Mouse (Mus musculus) limb, embryonic 12.5 days (tissue): ENCODE data around the gene Paxx. TPM values are rescaled to one million over a fixed set of nuclear protein-coding genes. Genes with fewer than 3 reads are reported as not detected.
A peak's percentile ranks its signal among the peaks of the same experiment; 100 is the strongest.

Source experiments
- ATAC-seq: fragments of 200-750 bp; cut with Nextera tagmentation; 2 replicates; pipeline ENCODE4 v1.8.0; 2017; ENCODE audit warnings: low read depth, moderate TSS enrichment; ENCODE audit not compliant: insufficient number of reproducible peaks, insufficient read depth, low FRiP score, low TSS enrichment
- H3K27ac ChIP-seq: fragments of 300-500 bp; sonication (generic); 2 replicates; pipeline ENCODE4 v1.5.1; 2016; ENCODE audit warnings: mild to moderate bottlenecking, moderate library complexity
- H3K27me3 ChIP-seq: fragments of 300-500 bp; sonication (generic); 2 replicates; pipeline ENCODE4 v1.6.1; 2016; ENCODE audit warnings: mild to moderate bottlenecking, moderate library complexity
- H3K36me3 ChIP-seq: fragments of 300-500 bp; sonication (generic); 2 replicates; pipeline ENCODE4 v1.6.1; 2016; ENCODE audit warnings: mild to moderate bottlenecking, moderate library complexity
- H3K4me1 ChIP-seq: fragments of 300-500 bp; sonication (generic); replicated peaks from 2 replicates; pipeline ENCODE4 v1.6.1; 2016
- H3K4me2 ChIP-seq: fragments of 300-500 bp; sonication (generic); 2 replicates; pipeline ENCODE4 v1.6.1; 2016; ENCODE audit warnings: mild to moderate bottlenecking, moderate library complexity
- H3K4me3 ChIP-seq: fragments of 300-500 bp; sonication (generic); replicated peaks from 2 replicates; pipeline ENCODE4 v1.5.1; 2016; ENCODE audit warnings: mild to moderate bottlenecking
- H3K9ac ChIP-seq: fragments of 300-500 bp; sonication (generic); replicated peaks from 2 replicates; pipeline ENCODE4 v1.6.1; 2016; ENCODE audit warnings: mild to moderate bottlenecking, moderate library complexity
- H3K9me3 ChIP-seq: fragments of 300-500 bp; sonication (generic); 2 replicates; pipeline ENCODE4 v1.6.1; 2016; ENCODE audit warnings: mild to moderate bottlenecking, moderate library complexity
- WGBS: fragments of 180-500 bp; shearing (Covaris S2); methylation state at CpG from one replicate; pipeline ENCODE4 v1.1.7; 2016; 5-methylcytosine and 5-hydroxymethylcytosine counted together
- polyA plus RNA-seq: library from polyadenylated mRNA; unstranded; fragments of >200 nt; fragmentation: Nextera tagmentation; extraction: Ambion mirVana; gene quantifications from 2 replicates; pipeline ENCODE4 v1.2.1, GENCODE M21; 2016

The Paxx gene
- polyA plus RNA-seq, 1 experiment from 2014 or later: 23.2 TPM

DNA sequence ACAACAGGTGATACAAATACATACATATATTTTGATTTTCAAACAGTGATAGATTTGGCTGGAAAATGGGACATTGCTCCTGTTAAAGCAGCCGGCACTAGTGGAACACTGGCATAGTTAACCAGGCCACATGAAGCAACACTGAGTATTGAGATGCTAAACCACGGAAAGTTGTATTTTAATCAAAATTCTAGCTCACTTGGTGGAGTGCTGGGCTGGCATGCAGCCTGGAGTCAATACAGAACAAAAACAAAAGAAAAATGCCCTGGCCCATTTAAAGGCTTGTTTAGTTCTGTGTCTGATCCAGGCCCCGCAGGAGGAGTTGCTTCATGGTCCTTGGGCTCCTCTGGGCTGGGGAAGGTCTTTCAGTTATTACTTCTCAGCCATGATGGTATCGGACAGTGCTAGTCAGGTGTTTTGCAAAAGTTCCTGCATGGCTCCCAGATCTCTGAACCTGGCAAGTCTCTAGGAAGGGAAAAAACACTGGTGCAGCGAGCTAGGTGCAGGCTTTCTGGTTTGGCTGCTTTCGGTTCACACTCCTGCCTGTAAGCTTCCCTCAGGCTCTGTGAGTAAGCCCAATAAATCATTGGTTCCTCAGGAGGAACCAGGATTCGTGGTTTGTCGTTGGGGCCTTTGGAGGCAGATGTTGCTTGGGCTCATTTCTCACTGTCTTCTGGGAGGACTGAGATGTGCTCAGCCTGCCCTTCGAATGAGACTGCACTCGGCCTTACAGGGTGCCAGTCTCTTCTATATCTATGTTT, 18.8 kb upstream of the Paxx start:
- H3K27me3 ChIP-seq: no peaks in the 10 kb centered on the region
- WGBS: 59% methylated on average over 10 of the region's 10 CpGs
- no peak overlapping the region for H3K27ac ChIP-seq
- no peak for ATAC-seq
- H3K9ac ChIP-seq: no peak overlapping the region
- H3K4me1 ChIP-seq: no peaks in the 10 kb centered on the region
- H3K4me3 ChIP-seq: no peak overlapping the region
- no peaks in the 10 kb centered on the region for H3K9me3 ChIP-seq
- H3K36me3 ChIP-seq: no peaks in the 10 kb centered on the region
- H3K4me2 ChIP-seq: no peak overlapping the region

DNA sequence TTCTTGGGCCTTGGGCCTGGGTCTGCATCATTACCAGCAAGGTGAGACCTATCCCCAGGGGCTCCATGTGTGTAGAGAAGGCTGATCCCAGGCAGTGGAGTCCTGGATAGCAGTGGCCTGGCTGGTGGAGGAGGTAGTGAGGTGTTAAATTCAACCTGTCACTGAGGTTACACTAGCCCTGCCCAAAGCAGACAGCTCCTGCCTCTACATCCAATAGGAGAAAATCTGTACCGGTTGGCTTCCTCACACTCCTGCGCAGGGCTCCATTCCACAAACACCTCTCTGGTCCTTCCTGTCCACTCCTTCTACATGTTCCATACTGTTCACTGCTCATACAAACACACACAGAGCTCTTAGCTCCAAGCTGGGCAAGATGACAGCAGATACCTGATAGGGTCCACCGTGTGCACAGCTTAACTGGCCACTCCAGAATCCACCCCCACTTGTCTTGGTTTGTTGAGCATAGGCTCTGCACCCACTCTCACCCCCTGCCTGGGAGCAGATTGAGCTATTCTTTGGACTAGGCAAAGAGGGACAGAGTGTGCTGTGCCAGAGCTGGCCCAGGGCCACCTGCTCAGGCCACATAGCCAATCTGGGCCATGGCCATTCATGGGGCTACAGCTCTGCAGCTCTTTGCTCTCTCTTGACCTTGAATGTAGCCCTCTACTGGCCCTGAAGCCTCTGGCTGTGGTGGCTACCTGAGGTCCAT, 17.2 kb upstream of the Paxx start:
- Histone ChIP-seq H3K27ac (no peak overlapping the region), H3K27me3 (no peaks in the 10 kb centered on the region), H3K9me3 (no peaks in the 10 kb centered on the region), H3K4me3 (no peak overlapping the region), H3K9ac (no peak overlapping the region), H3K4me1 (no peaks in the 10 kb centered on the region), H3K4me2 (no peak overlapping the region), H3K36me3 (no peaks in the 10 kb centered on the region)
- WGBS: 91% methylated on average over 3 of the region's 3 CpGs
- ATAC-seq: no peak

DNA sequence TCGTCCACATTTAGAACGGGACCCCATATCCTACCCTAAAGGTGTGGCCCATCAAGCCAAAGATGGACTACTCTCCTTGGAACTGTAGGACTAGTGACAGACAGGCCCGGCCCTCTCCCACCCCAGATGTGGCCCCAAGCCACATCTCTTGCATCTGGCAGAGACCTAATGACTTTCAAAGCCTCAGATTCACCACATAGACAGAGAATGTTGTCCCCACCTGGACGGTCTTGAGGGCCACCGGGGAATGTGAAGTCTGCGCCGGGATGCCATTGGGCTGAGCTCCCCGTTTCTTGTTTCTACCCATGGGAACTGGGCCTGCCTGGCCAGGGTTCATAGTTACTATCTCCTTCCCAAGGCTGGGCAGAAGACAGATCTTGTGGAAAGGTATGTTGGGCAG, 16.6 kb upstream of the Paxx start:
- Histone ChIP-seq H3K27me3 (no peaks in the 10 kb centered on the region), H3K4me3 (no peak overlapping the region), H3K9me3 (no peaks in the 10 kb centered on the region), H3K27ac (no peak overlapping the region), H3K4me1 (no peaks in the 10 kb centered on the region), H3K4me2 (no peak overlapping the region), H3K9ac (no peak overlapping the region), H3K36me3 (no peaks in the 10 kb centered on the region)
- whole genome bisulfite sequencing: 86% methylated on average over 8 of the region's 8 CpGs
- ATAC-seq: no peak

DNA sequence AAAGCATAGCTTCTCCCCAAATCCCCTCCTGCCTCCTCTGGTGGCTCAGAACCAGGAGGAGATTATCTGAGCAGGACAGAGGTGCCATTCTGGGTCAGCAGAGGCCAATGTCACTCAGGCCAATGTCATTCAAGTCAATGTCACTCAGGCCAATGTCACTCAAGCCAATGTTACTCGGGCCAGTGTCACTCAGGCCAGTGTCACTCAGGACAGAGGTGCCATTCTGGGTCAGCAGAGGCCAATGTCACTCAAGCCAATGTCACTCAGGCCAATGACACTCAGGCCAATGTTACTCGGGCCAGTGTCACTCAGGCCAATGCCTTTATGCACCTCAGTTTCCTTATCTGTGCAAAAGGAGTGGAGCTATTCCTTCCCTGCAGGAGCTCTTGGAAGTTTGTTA, 11.7 kb upstream of the Paxx start:
- Histone ChIP-seq H3K27me3 (no peaks in the 10 kb centered on the region), H3K27ac (no peak overlapping the region), H3K4me1 (no peaks in the 10 kb centered on the region), H3K9me3 (no peaks in the 10 kb centered on the region), H3K36me3 (no peaks in the 10 kb centered on the region), H3K4me3 (no peak overlapping the region), H3K9ac (no peak overlapping the region), H3K4me2 (no peak overlapping the region)
- no peak for ATAC-seq
- WGBS: 80% methylated on average over 2 of the region's 2 CpGs

DNA sequence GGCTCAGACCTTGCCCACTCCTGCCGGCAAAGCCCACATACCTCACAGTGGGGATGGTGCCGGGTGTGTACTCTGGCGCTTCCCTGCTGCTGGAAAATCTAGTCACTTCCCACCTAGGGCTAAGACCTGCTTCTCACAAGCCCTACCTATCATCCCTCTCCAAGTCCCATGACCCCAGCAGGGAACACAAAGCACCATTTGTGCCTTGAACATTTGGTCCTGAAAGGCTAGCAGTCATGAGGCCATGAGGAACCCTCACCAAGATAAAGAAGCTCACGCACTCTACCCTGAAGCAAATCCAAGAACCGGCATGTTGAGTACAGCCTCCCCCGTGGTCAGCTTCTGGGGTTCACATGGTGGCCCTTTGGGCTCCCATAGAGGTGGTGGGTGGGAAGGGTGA, 9.1 kb upstream of the Paxx start, which contains the start of gene Ptgds:
Ptgds (minus strand) TSS at position 78 of the 400 bp plus-strand sequence.
- peaks cover 7% of the 10 kb centered on the region for H3K4me1 ChIP-seq
- H3K9me3 ChIP-seq: no peaks in the 10 kb centered on the region
- H3K27ac ChIP-seq: no peak within 1 kb of the TSS
- no peaks in the 10 kb centered on the region for H3K36me3 ChIP-seq
- no peak for ATAC-seq
- no peak within 1 kb of the TSS for H3K4me2 ChIP-seq
- WGBS: 45% methylated on average over 6 of the region's 6 CpGs
- H3K9ac ChIP-seq: no peak within 1 kb of the TSS
- H3K27me3 ChIP-seq: no peaks in the 10 kb centered on the region
- H3K4me3 ChIP-seq: no peak within 1 kb of the TSS

DNA sequence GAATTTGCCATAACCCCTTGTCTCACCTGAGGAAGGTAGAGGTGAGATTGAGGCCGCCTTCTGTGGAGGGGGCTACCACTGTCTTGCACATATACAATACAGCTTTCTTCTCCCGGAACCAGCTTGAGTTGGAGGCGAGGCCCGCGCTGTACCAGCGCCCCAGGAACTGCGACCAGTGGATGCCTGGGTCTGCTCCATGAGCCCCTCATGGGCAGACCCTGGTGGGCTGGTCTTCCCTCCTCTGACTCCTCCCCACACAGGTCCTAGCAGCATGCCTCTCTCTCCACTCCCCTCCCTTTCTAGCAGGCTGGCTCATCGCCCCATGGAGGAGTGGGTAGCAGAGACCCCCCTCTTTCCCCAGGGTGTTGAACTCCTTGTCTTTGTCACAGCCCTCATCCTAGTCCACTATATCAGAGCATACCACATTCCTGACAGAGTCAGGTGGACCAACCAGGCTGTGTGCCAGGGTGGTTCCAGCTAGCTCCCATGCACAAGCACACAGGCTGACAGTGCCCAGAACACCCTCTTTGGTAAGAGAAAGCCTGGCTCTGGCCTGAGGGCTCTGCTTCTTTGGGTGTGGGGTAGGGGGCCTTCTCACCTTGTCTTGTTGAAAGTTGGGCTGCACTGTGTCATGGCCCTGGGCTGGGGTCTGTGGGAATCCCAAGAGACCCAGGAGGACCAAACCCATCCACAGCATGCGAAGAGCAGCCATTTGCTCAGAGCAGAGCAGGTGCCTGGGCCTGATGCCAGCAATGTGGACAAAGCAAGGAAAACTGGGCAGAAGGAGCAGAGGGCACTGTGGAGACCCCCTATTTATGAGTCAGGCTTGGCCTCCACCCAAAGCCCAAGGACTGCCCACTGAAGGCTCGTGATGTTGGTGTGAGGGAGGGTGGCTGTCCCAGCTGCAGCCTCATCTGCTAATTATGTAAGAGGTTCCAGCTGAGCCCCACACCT, 8.3 kb upstream of the Paxx start:
- Histone ChIP-seq H3K36me3 (no peaks in the 10 kb centered on the region), H3K27me3 (no peaks in the 10 kb centered on the region), H3K4me3 (no peak overlapping the region), H3K27ac (no peak overlapping the region), H3K4me1 (peaks cover 7% of the 10 kb centered on the region), H3K9ac (no peak overlapping the region), H3K4me2 (no peak overlapping the region), H3K9me3 (no peaks in the 10 kb centered on the region)
- peak; percentile 44 for ATAC-seq
- WGBS: 70% methylated on average over 10 of the region's 10 CpGs

DNA sequence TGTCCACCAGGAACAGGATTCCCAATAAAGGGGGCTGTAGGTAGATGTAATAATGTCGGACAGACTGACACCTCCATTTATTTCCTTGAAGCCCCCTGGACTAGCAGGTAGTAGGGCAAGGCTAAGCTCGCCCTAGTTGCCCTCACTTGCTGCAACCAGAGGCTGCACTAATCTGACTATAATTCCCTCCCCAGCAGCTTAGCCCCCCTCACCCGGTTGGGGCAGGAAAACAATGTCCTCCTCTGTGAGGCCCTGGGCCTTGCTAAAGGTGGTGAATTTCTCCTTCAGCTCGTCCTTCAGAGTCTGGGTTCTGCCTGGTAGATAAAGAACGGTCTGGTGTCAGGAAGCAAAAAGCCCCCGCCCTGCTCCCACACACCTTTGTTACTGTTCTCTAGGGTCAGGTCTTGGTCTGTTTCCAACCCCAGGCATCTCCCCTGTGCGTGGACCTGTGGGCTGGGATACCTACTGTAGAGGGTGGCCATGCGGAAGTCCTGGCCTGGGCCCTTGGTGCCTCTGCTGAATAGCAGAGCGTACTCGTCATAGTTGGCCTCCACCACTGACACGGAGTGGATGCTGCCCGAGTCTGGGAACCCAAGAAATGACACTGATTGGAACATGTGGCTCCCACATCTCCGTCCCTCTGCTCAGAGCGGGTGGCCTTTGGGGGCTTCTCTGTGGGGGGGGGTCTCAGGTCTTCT, 6.9 kb upstream of the Paxx start:
- WGBS: 84% methylated on average over 14 of the region's 14 CpGs
- Histone ChIP-seq H3K36me3 (no peaks in the 10 kb centered on the region), H3K9me3 (no peaks in the 10 kb centered on the region), H3K9ac (no peak overlapping the region), H3K27me3 (no peaks in the 10 kb centered on the region), H3K4me2 (no peak overlapping the region), H3K4me3 (no peak overlapping the region), H3K27ac (no peak overlapping the region), H3K4me1 (peaks cover 7% of the 10 kb centered on the region)
- ATAC-seq: no peak

DNA sequence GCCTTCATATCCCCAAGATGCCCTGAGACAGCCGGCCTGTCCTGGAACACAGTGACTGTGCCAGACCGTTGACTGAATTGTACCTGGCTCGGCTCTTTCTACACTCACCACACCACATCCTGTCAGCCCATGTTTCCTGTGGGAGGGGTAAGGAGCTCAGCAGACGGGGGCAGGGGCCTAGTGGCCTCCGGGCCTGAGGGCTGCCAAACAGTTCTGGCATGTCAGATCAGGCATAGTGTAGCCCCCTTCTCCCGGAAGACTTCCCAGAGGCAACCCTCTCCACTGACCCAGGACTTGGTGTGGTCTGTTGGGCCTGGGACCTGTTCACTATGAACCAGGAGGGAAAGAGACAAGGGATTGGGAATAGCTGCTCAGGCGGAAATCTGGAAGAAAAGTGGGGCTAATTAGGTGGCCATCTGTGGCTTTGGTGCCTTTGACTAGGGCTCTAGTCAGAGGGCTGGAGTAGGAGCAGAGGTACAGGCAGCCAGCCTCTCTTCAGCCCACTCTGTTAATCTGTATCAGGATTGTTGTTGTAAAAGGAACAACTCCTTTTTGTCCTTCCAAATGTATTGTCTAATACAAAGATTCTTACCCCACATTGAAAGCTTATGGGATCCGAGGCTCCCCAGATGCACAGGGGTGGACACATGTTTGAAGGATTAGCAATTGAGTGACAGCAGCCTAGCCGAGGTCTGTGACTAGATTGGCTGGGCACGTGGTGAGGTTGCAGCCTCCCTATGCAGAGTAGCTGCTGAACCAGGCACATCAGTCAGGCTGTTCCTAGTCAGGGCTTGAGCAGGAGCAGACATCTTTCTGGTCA, 5.1 kb upstream of the Paxx start:
- ATAC-seq: no peak
- Histone ChIP-seq H3K4me1 (peaks cover 13% of the 10 kb centered on the region), H3K27ac (peak overlapping the region; percentile 24; the same call in 1 of the 2 replicates), H3K27me3 (no peaks in the 10 kb centered on the region), H3K9ac (peak overlapping the region; percentile 12; the same call in 1 of the 2 replicates), H3K9me3 (no peaks in the 10 kb centered on the region), H3K4me3 (no peak overlapping the region), H3K4me2 (no peak overlapping the region), H3K36me3 (no peaks in the 10 kb centered on the region)
- 47% methylated on average over 10 of the region's 10 CpGs for WGBS

DNA sequence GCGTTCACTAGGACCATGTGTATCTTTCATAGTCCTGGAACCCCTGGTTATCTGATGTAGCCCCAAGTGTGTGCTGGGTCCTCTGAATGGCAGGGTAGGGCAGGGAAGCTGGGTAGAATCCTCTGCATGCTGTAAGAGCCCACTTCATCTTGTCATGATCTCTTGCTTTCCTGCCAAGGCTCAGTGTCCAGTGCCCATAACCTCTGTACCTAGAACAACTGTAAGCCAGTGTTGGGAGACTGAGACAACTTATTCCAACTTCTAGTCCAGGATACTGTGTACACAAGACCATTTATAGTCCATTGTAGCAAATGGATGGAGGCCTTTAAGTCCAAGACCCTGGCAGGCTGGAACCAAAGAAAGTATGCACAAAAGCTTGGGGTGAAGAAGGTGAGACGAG, 4.4 kb upstream of the Paxx start:
- Histone ChIP-seq H3K4me1 (peaks cover 14% of the 10 kb centered on the region), H3K27ac (0 out of 2 replicates have a peak overlapping the region, but pooled peaks have one; percentile 24), H3K27me3 (no peaks in the 10 kb centered on the region), H3K4me2 (no peak overlapping the region), H3K9me3 (no peaks in the 10 kb centered on the region), H3K36me3 (no peaks in the 10 kb centered on the region), H3K9ac (no peak overlapping the region; the same call in 1 of the 2 replicates), H3K4me3 (no peak overlapping the region)
- WGBS: 86% methylated on average over 2 of the region's 2 CpGs
- no peak for ATAC-seq

DNA sequence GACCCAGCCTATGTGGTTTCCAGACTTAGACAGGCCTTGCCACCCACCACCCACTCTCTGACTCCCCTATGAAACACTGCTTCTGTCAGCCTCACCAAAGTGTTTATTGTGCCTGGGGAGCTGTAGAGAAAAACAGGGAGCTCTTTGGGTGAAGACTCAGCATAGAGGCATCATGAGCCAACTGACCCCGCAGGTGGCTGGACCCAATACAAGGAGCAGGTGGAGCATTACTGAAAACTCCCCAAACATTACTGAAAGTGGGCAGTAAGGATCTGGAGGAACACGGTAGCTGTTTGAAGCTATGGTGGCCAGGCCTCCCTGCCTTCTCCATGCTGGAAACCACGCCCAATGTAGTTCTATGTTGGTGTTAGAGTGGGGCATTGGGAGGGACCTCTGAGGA, 2.7 kb upstream of the Paxx start:
- no peaks in the 10 kb centered on the region for H3K27me3 ChIP-seq
- 82% methylated on average over 3 of the region's 3 CpGs for WGBS
- no peaks in the 10 kb centered on the region for H3K9me3 ChIP-seq
- no peak overlapping the region for H3K27ac ChIP-seq
- no peak overlapping the region for H3K4me2 ChIP-seq
- peaks cover 7% of the 10 kb centered on the region; the same call in 1 of the 2 replicates for H3K36me3 ChIP-seq
- no peak overlapping the region for H3K9ac ChIP-seq
- H3K4me1 ChIP-seq: peaks cover 28% of the 10 kb centered on the region
- no peak for ATAC-seq
- H3K4me3 ChIP-seq: no peak overlapping the region
